Mouse (Mus musculus) heart, postnatal 0 days (tissue): Measurements from ENCODE around the gene Tpcn1.

Source experiments
- CTCF ChIP-seq: IDR thresholded peaks from 2 replicates; pipeline ENCODE4 v1.5.1; 2016; ENCODE audit warnings: antibody characterized with exemption, control low read depth, low read depth
- EP300 ChIP-seq: IDR thresholded peaks from 2 replicates; pipeline ENCODE4 v1.6.1; 2016; ENCODE audit warnings: antibody characterized with exemption, low read depth

GRCm38 (mm10) chr5:120499202-120499601 is 89.3 kb downstream of the Tpcn1 start:
- TF ChIP-seq CTCF (no peak), EP300 (no peak)
